Comparison of ENCODE assay signal across 9 mouse cellular contexts in the genomic region with DNA sequence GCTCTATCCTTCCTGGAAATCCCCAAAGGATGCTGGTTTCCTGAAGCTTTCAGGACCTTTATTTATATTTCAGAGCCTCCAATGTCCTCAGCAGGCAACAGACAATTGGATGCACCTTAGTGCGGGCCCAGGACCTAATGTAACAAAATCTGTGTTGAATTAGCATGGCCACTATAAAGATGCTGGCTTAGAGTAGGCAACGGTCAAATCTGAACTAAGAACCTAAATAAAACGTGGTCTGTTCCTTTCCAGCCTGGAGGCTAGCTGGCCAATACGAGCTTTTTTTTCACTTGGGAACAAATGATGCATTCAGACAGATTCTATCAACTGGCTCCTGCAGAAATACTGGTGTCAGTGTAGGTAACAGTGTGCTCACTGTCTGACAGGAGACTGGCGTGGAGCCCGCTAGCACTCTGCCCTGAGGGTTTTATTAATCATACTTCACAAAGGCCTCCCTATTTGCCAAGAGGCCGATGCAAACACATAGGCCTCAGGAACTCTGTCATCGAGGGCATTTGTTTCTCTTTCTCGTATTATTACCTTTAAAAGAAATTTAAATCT.
DNase-seq lines count a peak whose midpoint lies in the region; ATAC-seq lines count a peak whose summit lies in the region.
"Had no signal": no experiment of that assay in that cellular context is flagged by ENCODE, and none has a peak within 500 bp of the region (broad histone marks: within the 10 kb centered on the region; RNA-seq: fewer than 3 reads in every experiment).

No protein-coding gene starts in this region.

- intact Hi-C loops in heart, postnatal 36 days (cut with DNase I): no loop called here

- no peak for ATAC-seq in heart, embryonic 11.5 days (replicated peaks; ENCODE audit: insufficient number of reproducible peaks, low FRiP score, low TSS enrichment)
- ATAC-seq in limb, embryonic 12.5 days (ENCODE audit: insufficient number of reproducible peaks, insufficient read depth, low FRiP score, low TSS enrichment, low read depth): peak; percentile 71
- ATAC-seq in frontal cortex, adult (ENCODE audit: low TSS enrichment): no peak

- WGBS in heart, embryonic 11.5 days (ENCODE audit: insufficient replicate concordance): 58% methylated on average over 9 of the region's 9 CpGs
- 48% methylated on average over 9 of the region's 9 CpGs for WGBS in limb, embryonic 12.5 days

- no peak overlapping the region for H3K9ac ChIP-seq in heart, embryonic 11.5 days (ENCODE audit: low read depth, low read length)
- no peak overlapping the region for H3K9ac ChIP-seq in limb, embryonic 12.5 days (replicated peaks)

- no peaks in the 10 kb centered on the region for H3K27me3 ChIP-seq in heart, embryonic 11.5 days (ENCODE audit: control insufficient read depth, insufficient read depth, low read length)
- no peaks in the 10 kb centered on the region for H3K27me3 ChIP-seq in limb, embryonic 12.5 days

- H3K4me3 ChIP-seq in heart, embryonic 11.5 days (ENCODE audit: low read depth, low read length): no peak overlapping the region
- H3K4me3 ChIP-seq in limb, embryonic 12.5 days (replicated peaks): no peak overlapping the region

- H3K27ac ChIP-seq in heart, embryonic 11.5 days (ENCODE audit: low read depth, low read length): 0 out of 2 replicates have a peak overlapping the region, but pooled peaks have one; percentile 15
- peak overlapping the region; percentile 81 for H3K27ac ChIP-seq in limb, embryonic 12.5 days

- H3K9me3 ChIP-seq in heart, embryonic 11.5 days (replicated peaks; ENCODE audit: control insufficient read depth, low read length): no peaks in the 10 kb centered on the region
- no peaks in the 10 kb centered on the region for H3K9me3 ChIP-seq in limb, embryonic 12.5 days

- DNase-seq in heart, postnatal 36 days: no peak
- peak; percentile 8 for DNase-seq in right cerebral cortex, postnatal 4 days
- no peak for DNase-seq in right cerebral cortex, postnatal 25 days
- peak; percentile 28 for DNase-seq in testis, postnatal 14 days (ENCODE audit: low spot score)
- no peak for DNase-seq in layer of hippocampus, adult 11-12 months (ENCODE audit: low spot score)
- DNase-seq: lung, postnatal 36 days had no signal

- no peaks in the 10 kb centered on the region for H3K4me1 ChIP-seq in heart, embryonic 11.5 days (ENCODE audit: control insufficient read depth, insufficient read depth, low read length)
- peaks cover 14% of the 10 kb centered on the region; the same call in 1 of the 2 replicates for H3K4me1 ChIP-seq in limb, embryonic 12.5 days (replicated peaks)

- no peak overlapping the region for H3K4me2 ChIP-seq in heart, embryonic 11.5 days
- no peak overlapping the region for H3K4me2 ChIP-seq in limb, embryonic 12.5 days

- H3K36me3 ChIP-seq in heart, embryonic 11.5 days (ENCODE audit: control insufficient read depth, insufficient read depth, low read length): no peaks in the 10 kb centered on the region
- H3K36me3 ChIP-seq in limb, embryonic 12.5 days: no peaks in the 10 kb centered on the region

Comparison
In these comparisons a context has a peak if more than half of its experiments do, and no peak if none do; other contexts are left out.
1. DNase-seq: peak in right cerebral cortex, postnatal 4 days (single experiment) and testis, postnatal 14 days (single experiment); none in heart, postnatal 36 days (0 of 2), right cerebral cortex, postnatal 25 days (single experiment) and layer of hippocampus, adult 11-12 months (single experiment).